Mouse (Mus musculus): ENCODE results near the gene Nsfl1c. TPM values are rescaled to one million over a fixed set of nuclear protein-coding genes. Genes with fewer than 3 reads are reported as not detected.
"Not testable (repeated sequence)": the region's sequence is repeated elsewhere in the genome, so short reads cannot be mapped to it uniquely, and the experiment has no call there.

The Nsfl1c gene
- 203 and 225 TPM in 2 replicates for polyA plus RNA-seq (2014; fragmentation: Nextera tagmentation; extraction: Ambion mirVana)

DNA sequence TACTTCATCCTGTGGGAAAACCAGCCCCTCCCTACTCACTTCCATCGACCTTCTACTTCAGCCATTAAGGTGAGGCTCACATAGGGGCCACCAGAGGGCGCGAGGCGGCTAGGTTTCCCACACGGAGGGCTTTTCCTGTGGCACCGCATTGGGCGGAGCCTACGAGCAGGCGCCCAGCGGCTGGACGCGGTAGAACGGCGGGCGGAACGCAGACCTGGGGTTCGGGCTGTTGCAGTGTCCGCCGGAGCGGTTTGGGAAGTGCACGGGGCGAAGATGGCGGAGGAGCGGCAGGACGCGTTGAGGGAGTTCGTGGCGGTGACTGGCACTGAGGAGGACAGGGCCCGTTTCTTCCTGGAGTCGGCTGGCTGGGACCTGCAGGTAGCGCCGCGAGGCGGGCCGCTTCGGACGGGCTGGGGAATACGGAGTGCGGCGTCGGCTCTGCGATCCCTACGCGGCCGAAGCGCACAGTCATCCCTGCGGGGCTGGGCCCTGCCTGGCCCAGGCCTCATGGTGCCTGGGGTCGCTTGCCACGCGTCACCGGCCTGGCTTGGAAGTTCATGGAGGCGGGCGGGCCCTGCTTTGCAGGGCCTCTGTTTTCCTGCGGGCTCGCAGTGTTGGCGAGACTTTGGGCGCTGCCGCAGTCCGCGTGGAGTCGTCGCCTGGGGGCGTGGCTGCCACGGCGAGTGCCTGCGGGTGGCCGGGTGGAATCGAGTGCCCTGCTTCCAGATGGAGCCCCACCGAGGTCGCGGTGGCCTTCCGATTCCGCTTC is at the start of gene Nsfl1c:
Nsfl1c (plus strand) TSS at position 148 of the 769 bp plus-strand sequence.
- WGBS, result under 1% methylated on average over 71 of the region's 73 CpGs

GRCm38 (mm10) chr2:151476053-151476452 is 17.9 kb upstream of the Nsfl1c start, which contains the start of gene 4921509C19Rik:
4921509C19Rik (minus strand) TSS chr2:151476153.
- not testable (repeated sequence) for H3K27ac ChIP-seq (ENCODE audit: low read depth); H3K27me3 ChIP-seq (replicated peaks; ENCODE audit: control insufficient read depth, insufficient read depth, low read length); H3K4me2 ChIP-seq (ENCODE audit: low read length); H3K9ac ChIP-seq (ENCODE audit: low read length); H3K4me3 ChIP-seq (ENCODE audit: low read depth, low read length); H3K4me1 ChIP-seq (replicated peaks; ENCODE audit: control insufficient read depth, insufficient read depth, low read length); ATAC-seq (replicated peaks; ENCODE audit: low FRiP score, low TSS enrichment, low read depth); H3K36me3 ChIP-seq (ENCODE audit: control insufficient read depth, insufficient read depth, low read length); DNase-seq (ENCODE audit: low spot score); H3K9me3 ChIP-seq (ENCODE audit: control insufficient read depth, low read length)
- 91% methylated on average over 4 of the region's 5 CpGs for WGBS

More for the DNA sequence above, at the start of gene Nsfl1c:
- no peaks in the 10 kb centered on the region for H3K9me3 ChIP-seq (ENCODE audit: control insufficient read depth, low read length)
- no peaks in the 10 kb centered on the region for H3K27me3 ChIP-seq (replicated peaks; ENCODE audit: control insufficient read depth, insufficient read depth, low read length)
- peak within 1 kb of the TSS; percentile 95 for H3K4me3 ChIP-seq (ENCODE audit: low read depth, low read length)
- peak within 1 kb of the TSS; percentile 76 for H3K4me2 ChIP-seq (ENCODE audit: low read length)
- no peaks in the 10 kb centered on the region for H3K4me1 ChIP-seq (replicated peaks; ENCODE audit: control insufficient read depth, insufficient read depth, low read length)
- H3K36me3 ChIP-seq (ENCODE audit: control insufficient read depth, insufficient read depth, low read length), result peaks cover 30% of the 10 kb centered on the region
- 0 out of 2 replicates have a peak within 1 kb of the TSS, but pooled peaks have one; percentile 43 for H3K27ac ChIP-seq (ENCODE audit: low read depth)
- peak within 1 kb of the TSS; percentile 95 for H3K9ac ChIP-seq (ENCODE audit: low read length)
- DNase-seq (ENCODE audit: low spot score) (peak; percentile 99), ATAC-seq (replicated peaks; ENCODE audit: low FRiP score, low TSS enrichment, low read depth) (peak; percentile 100)

DNA sequence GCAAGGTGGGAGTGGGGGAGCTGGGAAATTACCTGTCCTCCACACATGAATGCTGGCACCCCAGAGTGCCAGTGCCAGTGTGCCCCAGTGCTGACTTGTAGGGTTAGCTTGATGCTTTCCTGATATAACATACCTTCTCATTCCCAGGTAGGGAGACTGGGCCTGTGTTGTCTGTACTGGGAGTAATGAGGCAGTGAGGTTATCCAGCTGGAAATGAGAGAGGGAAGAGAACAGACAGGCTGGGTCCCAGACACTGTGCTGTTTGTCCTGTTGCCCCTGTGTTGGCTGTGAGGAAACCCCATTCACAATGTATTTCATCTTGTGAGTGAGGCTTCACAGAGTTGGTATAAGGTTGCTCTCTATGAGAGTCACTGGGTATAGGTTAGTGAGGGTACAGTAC is 7.5 kb upstream of the Nsfl1c start:
- no peak overlapping the region for H3K4me3 ChIP-seq (ENCODE audit: low read depth, low read length)
- H3K27me3 ChIP-seq (replicated peaks; ENCODE audit: control insufficient read depth, insufficient read depth, low read length), result no peaks in the 10 kb centered on the region
- no peaks in the 10 kb centered on the region for H3K4me1 ChIP-seq (replicated peaks; ENCODE audit: control insufficient read depth, insufficient read depth, low read length)
- DNase-seq (ENCODE audit: low spot score) (no peak), ATAC-seq (replicated peaks; ENCODE audit: low FRiP score, low TSS enrichment, low read depth) (no peak)
- no peaks in the 10 kb centered on the region for H3K36me3 ChIP-seq (ENCODE audit: control insufficient read depth, insufficient read depth, low read length)
- no peak overlapping the region for H3K4me2 ChIP-seq (ENCODE audit: low read length)
- H3K9ac ChIP-seq (ENCODE audit: low read length), result no peak overlapping the region
- H3K9me3 ChIP-seq (ENCODE audit: control insufficient read depth, low read length), result no peaks in the 10 kb centered on the region
- no peak overlapping the region for H3K27ac ChIP-seq (ENCODE audit: low read depth)

DNA sequence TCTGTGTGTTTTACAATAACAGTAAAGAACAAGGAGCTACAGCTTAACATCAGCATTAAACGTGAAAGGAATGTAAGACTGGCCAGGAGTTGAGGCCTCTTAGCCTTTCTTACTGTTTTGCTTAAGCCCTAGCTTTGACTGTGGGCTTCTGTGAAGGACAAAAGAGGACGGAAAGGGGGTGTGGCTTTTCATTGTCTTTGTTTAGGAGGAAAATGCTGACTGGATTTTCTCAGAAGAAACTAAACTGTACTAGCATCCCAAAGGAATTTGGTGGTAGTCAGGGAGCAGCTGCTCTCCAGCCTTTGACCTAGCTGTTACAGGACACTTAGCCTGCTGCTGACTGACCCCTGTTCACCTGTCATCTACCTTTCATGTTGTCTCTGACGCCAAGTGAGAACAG is 4.4 kb downstream of the Nsfl1c start:
- Histone ChIP-seq H3K4me1 (replicated peaks; ENCODE audit: control insufficient read depth, insufficient read depth, low read length) (no peaks in the 10 kb centered on the region), H3K27me3 (replicated peaks; ENCODE audit: control insufficient read depth, insufficient read depth, low read length) (no peaks in the 10 kb centered on the region), H3K4me2 (ENCODE audit: low read length) (no peak overlapping the region), H3K9me3 (ENCODE audit: control insufficient read depth, low read length) (no peaks in the 10 kb centered on the region), H3K4me3 (ENCODE audit: low read depth, low read length) (no peak overlapping the region), H3K27ac (ENCODE audit: low read depth) (no peak overlapping the region), H3K9ac (ENCODE audit: low read length) (no peak overlapping the region), H3K36me3 (ENCODE audit: control insufficient read depth, insufficient read depth, low read length) (peaks cover 68% of the 10 kb centered on the region)
- ATAC-seq (replicated peaks; ENCODE audit: low FRiP score, low TSS enrichment, low read depth) (no peak), DNase-seq (ENCODE audit: low spot score) (no peak)
- whole genome bisulfite sequencing, result 71% methylated on average over 3 of the region's 3 CpGs

DNA sequence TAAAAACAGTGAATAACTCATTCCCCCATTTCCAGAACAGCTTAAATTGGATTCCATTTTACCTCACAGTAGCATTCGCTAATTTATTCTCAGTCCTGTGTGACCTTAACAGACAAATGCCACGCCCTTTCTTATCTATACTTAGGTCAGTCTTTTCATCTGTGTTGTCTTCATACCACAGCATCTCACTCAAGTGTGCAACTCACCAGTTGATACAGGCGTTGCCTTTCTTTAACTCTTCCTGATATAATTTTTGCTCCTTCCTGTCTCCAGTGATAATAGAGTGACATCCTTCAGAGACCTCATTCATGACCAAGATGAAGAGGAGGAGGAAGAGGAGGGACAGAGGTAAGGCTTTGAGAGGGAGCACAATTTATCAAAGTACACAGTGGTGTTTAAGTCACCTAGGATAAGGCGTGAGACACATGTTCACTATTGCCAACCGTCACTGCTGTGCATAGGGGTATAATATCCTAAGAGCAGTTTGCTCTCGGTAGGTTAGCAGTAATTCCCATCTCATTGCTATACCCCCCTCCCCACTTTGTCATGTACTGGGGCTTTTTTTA is 6.5 kb downstream of the Nsfl1c start:
- Histone ChIP-seq H3K27me3 (replicated peaks; ENCODE audit: control insufficient read depth, insufficient read depth, low read length) (no peaks in the 10 kb centered on the region), H3K4me2 (ENCODE audit: low read length) (no peak overlapping the region), H3K9me3 (ENCODE audit: control insufficient read depth, low read length) (no peaks in the 10 kb centered on the region), H3K9ac (ENCODE audit: low read length) (no peak overlapping the region), H3K27ac (ENCODE audit: low read depth) (no peak overlapping the region), H3K4me3 (ENCODE audit: low read depth, low read length) (no peak overlapping the region), H3K36me3 (ENCODE audit: control insufficient read depth, insufficient read depth, low read length) (peaks cover 89% of the 10 kb centered on the region), H3K4me1 (replicated peaks; ENCODE audit: control insufficient read depth, insufficient read depth, low read length) (no peaks in the 10 kb centered on the region)
- no peak for DNase-seq (ENCODE audit: low spot score)
- WGBS, result 92% methylated on average over 6 of the region's 6 CpGs
- ATAC-seq (replicated peaks; ENCODE audit: low FRiP score, low TSS enrichment, low read depth), result no peak

DNA sequence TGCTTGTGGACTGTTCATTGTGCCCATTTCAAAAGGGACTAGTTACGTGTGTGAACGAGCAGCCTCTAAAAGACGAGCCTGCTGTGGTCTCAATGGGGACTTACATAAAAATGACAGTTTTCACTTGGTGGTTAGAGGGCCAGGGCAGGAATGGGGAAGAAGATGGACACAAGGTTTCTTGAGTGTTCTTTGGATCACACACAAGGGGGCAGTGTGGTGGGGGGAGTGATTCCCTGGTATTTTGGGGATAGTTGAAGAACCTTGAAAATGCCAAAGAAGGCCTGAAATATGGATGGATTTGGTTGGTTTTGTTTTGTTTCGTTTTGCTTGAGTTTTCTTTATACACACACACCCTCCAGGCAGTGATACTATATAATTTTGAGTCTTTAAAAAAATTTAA is 10.2 kb downstream of the Nsfl1c start:
- Histone ChIP-seq H3K4me1 (replicated peaks; ENCODE audit: control insufficient read depth, insufficient read depth, low read length) (no peaks in the 10 kb centered on the region), H3K9me3 (ENCODE audit: control insufficient read depth, low read length) (no peaks in the 10 kb centered on the region), H3K27me3 (replicated peaks; ENCODE audit: control insufficient read depth, insufficient read depth, low read length) (no peaks in the 10 kb centered on the region), H3K9ac (ENCODE audit: low read length) (no peak overlapping the region), H3K36me3 (ENCODE audit: control insufficient read depth, insufficient read depth, low read length) (peaks cover 90% of the 10 kb centered on the region), H3K4me2 (ENCODE audit: low read length) (no peak overlapping the region), H3K27ac (ENCODE audit: low read depth) (no peak overlapping the region), H3K4me3 (ENCODE audit: low read depth, low read length) (no peak overlapping the region)
- ATAC-seq (replicated peaks; ENCODE audit: low FRiP score, low TSS enrichment, low read depth) (no peak), DNase-seq (ENCODE audit: low spot score) (no peak)
- 94% methylated on average over 4 of the region's 4 CpGs for WGBS

DNA sequence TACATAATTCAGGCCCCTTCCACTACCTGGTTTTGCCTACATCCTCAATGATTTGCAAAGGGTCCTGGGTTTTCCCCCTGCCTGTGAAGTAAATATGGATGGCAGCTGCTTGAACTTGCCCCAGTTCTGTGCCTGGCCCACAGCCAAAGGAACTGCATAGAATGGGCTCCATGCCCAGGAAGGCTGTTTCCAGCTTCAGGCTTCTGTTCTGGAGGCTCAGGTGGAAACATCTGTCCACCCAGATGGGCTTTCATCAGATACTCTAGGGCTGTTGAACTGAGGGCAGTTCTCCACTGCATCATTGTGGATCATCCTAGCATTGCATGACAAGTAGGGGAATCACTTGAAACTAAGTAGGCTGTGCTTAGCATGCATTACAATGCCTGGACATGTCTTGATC is 18.2 kb downstream of the Nsfl1c start:
- Histone ChIP-seq H3K9ac (ENCODE audit: low read length) (no peak overlapping the region), H3K4me1 (replicated peaks; ENCODE audit: control insufficient read depth, insufficient read depth, low read length) (no peaks in the 10 kb centered on the region), H3K36me3 (ENCODE audit: control insufficient read depth, insufficient read depth, low read length) (peaks cover 84% of the 10 kb centered on the region), H3K4me3 (ENCODE audit: low read depth, low read length) (no peak overlapping the region), H3K27ac (ENCODE audit: low read depth) (no peak overlapping the region), H3K4me2 (ENCODE audit: low read length) (no peak overlapping the region), H3K27me3 (replicated peaks; ENCODE audit: control insufficient read depth, insufficient read depth, low read length) (no peaks in the 10 kb centered on the region), H3K9me3 (ENCODE audit: control insufficient read depth, low read length) (no peaks in the 10 kb centered on the region)
- ATAC-seq (replicated peaks; ENCODE audit: low FRiP score, low TSS enrichment, low read depth) (no peak), DNase-seq (ENCODE audit: low spot score) (no peak)

DNA sequence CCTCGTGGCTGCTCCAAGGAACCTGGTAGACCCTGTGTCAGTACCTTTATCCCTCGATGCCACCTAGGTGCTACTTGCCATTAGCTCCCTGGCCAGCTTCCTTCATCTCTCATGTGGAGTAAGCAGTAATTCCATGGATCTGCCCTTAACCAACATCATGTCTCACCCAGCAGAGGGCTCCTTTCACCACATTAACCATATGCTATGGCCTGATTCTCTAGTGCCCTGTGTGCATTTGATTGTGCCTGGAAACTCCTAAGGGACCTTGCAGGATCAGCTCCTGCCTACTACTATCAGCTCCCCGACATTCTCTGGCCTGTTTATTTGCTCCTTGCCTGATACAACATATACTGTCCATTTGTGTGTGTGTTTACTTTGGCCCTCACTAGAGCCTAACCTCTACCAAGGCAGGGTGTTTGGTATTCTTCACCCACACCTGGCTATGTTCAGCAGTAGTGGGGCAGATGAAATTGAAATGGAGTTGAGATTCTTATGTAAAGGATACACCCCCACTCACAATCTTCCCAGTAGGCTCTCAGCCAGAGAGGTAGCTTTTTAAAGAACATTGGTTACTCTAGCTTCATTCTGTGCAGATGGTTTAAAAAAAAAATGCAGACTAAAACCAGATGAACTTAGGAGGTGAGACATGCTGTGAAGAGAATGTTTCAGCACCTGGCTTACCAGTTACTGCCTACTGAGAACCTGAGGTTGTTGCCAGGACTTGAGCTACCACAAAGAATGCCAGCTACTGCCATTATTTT is 19.7 kb downstream of the Nsfl1c start:
- H3K9ac ChIP-seq (ENCODE audit: low read length), result no peak overlapping the region
- H3K27me3 ChIP-seq (replicated peaks; ENCODE audit: control insufficient read depth, insufficient read depth, low read length), result no peaks in the 10 kb centered on the region
- WGBS, result 80% methylated on average over 3 of the region's 3 CpGs
- no peak overlapping the region for H3K4me3 ChIP-seq (ENCODE audit: low read depth, low read length)
- DNase-seq (ENCODE audit: low spot score), result no peak
- no peaks in the 10 kb centered on the region for H3K4me1 ChIP-seq (replicated peaks; ENCODE audit: control insufficient read depth, insufficient read depth, low read length)
- H3K4me2 ChIP-seq (ENCODE audit: low read length), result no peak overlapping the region
- H3K9me3 ChIP-seq (ENCODE audit: control insufficient read depth, low read length), result no peaks in the 10 kb centered on the region
- H3K27ac ChIP-seq (ENCODE audit: low read depth), result no peak overlapping the region
- peaks cover 76% of the 10 kb centered on the region for H3K36me3 ChIP-seq (ENCODE audit: control insufficient read depth, insufficient read depth, low read length)
- ATAC-seq (replicated peaks; ENCODE audit: low FRiP score, low TSS enrichment, low read depth), result no peak
